Mouse (Mus musculus) brain, embryonic 14.5 days (tissue): Measurements from ENCODE around the gene Itpr2. TPM values are rescaled to one million over a fixed set of nuclear protein-coding genes. Genes with fewer than 3 reads are reported as not detected.

Experiments used
- DNase-seq: peaks from one replicate; pipeline ENCODE4 v3.0.0-alpha.2; 2011; ENCODE audit warnings: low read depth
- CTCF ChIP-seq: fragments of 200-500 bp; IDR thresholded peaks from 2 replicates; pipeline ENCODE4 v1.5.1; 2012; ENCODE audit warnings: inconsistent platforms, mild to moderate bottlenecking, moderate library complexity, borderline replicate concordance; ENCODE audit not compliant: insufficient read depth, insufficient read length; ENCODE audit errors: extremely low read depth
- POLR2A ChIP-seq: fragments of 200-500 bp; IDR thresholded peaks from 2 replicates; pipeline ENCODE4 v1.6.1; 2012; ENCODE audit warnings: mild to moderate bottlenecking, inconsistent platforms, borderline replicate concordance; ENCODE audit not compliant: poor library complexity, insufficient read depth, insufficient read length, severe bottlenecking; ENCODE audit errors: extremely low read depth
- polyA plus RNA-seq: library from polyadenylated mRNA; depleted of rRNA; stranded (reverse); fragments of >200 nt; gene quantifications from 2 replicates; pipeline ENCODE4 v1.2.3, GENCODE M21; 2012

Itpr2 gene
- polyA plus RNA-seq, 1 experiment = 2.6 TPM

DNA sequence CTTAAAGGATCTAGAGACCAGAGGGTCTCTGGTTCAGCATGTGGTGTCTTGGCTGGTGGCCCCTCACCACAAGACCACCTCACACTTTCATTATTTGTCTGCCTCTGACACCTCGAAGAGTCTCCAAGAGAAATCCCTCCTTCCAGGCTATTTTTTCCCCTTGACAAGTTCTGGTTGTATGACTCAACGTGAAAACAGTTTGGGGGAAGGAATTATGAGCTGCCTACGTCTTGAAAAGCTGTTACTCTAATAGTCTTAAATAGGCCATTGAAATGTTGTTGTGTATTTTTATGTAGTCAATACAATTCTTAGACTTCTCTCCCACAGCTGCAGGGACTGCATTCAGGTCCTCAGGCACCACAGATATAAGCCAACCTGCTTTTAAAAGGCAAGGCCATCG, 391.6 kb downstream of the Itpr2 start:
- TF ChIP-seq POLR2A (no peak), CTCF (no peak)
- DNase-seq = no peak

DNA sequence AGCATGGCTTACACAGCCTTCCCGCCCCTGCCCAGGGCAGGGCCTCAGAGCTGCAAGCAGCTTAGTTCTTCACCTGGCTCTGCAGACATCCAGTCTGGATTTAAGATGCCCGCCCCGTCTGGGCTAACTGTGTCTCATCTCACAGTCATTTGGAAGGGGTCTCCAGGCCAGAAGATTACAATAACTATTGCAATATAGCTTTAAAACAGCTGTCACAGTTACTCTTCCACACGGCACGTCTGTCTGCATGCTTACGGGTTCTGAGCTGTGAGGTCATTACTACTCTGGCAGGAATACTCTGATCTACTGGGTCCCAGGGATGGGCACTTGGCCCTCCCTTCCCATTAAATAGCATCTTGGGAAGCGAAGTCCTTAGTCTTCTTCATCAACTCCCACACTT, 393.3 kb downstream of the Itpr2 start:
- DNase-seq = no peak
- TF ChIP-seq CTCF (no peak), POLR2A (no peak)

DNA sequence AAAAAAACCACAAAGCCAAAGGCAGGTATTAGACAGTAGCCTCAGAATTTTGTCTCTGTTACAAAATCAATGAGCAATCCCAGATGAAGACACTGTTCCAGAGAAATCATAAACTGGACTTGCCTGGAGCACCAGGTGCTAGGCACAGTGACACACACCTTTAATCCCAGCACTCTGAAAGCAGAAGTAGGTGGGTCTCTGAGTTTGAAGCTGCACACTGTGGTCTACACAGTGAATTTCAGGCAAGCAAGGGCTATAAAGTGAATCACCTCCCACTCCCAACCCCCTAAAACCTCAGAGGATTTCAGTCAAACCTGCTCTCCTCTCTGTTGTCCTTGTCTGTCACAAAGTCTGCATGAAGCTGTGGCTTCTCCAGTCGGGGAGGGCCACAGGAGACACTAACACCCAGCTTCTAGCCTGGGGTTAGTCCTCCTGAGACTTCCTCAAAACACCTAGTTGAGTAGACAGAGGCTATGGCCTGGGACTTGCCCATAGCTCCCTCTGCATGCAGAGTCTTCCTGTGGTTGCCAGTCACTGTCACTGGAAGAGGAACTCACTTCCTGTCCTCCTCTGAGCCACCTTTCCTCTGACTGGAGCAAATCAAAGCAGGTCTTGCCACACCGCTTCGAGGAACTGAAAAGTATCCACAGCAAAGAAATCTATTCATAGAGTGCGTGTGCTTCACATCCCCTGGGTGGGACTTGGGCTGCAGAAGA, 394.7 kb downstream of the Itpr2 start:
- no peak for DNase-seq
- TF ChIP-seq POLR2A = no peak
- TF ChIP-seq CTCF = no peak

DNA sequence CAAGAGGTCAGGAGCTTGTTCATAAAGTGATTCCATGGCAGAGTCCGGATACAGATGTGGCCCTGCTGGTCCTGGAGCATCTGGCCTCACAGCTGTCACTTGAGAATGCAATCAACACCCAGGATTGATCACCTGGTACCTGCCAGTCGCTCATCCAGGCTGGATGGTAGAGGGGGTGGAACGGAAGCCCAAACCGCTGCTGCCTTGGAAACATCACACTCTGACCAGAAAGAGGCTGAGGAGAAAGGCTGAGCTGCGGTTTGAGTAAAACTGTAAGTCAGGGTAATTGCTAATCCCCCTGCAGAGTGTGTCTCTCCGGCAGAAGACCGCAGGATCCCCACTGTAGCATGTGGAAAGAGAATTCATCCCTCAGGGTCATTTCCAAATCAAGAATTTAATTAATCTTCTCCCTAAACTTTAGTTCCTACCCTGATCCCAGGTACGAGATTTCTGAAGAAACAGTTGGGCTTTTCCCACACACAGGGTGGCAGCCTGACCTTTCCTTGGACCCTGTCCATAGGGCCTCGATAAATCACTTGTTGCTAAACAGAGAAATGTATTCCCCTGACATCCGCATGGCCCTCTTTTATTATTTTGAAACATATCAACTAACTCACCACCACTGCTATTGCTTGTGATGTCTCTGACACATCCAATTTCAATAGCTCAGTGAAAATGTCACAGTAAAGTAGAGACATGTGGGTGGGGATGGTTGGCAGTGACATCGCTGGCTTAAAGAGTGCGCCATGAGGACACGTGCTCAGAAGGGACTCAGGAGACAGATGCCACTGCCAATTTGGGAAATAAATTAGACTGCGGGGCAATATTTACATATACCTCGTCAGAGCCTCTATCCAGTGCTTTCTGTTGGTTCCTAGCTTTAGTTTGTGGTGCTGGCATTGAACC, 418.7 kb downstream of the Itpr2 start:
- DNase-seq = peak; percentile 32
- TF ChIP-seq POLR2A = no peak
- TF ChIP-seq CTCF = no peak

DNA sequence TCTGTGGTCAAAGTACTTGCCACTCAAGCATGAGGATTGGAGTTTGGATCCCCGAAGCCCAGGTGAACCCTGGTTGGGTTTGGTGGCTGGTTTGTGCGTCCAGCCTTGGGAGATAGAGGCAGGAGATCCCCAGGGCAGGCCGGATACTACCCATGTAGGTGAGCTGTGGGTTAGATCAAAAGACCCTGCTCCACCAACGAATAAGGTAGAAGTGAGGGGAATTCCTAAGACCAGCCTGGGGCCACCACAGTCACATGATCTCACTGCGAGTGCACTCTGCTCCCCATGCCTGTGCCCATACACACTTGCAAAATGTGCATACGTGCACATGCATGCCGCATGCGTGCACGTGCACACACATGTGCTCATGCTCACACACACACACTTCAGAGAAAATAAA, 419.5 kb downstream of the Itpr2 start:
- DNase-seq = no peak
- TF ChIP-seq CTCF = no peak
- no peak for TF ChIP-seq POLR2A

DNA sequence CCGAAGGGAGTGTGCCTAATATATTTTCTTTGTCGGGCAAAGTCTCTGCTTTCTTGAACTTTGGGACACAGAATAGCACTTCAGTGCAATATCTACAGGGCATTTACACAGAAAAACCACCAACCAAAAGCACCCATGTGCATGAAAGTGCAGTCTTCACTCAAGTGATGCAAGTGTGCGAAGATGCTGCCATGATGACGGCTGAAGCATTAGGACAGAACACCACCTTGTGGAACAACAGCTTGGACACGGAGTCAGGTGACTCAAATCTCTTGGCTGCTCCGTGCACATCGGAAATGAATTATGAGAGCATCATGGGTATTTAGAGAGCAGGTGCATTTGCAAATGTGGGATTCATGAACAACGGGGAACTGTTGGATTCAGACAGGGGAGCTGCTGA, 420.4 kb downstream of the Itpr2 start:
- no peak for DNase-seq
- TF ChIP-seq POLR2A = no peak
- no peak for TF ChIP-seq CTCF

DNA sequence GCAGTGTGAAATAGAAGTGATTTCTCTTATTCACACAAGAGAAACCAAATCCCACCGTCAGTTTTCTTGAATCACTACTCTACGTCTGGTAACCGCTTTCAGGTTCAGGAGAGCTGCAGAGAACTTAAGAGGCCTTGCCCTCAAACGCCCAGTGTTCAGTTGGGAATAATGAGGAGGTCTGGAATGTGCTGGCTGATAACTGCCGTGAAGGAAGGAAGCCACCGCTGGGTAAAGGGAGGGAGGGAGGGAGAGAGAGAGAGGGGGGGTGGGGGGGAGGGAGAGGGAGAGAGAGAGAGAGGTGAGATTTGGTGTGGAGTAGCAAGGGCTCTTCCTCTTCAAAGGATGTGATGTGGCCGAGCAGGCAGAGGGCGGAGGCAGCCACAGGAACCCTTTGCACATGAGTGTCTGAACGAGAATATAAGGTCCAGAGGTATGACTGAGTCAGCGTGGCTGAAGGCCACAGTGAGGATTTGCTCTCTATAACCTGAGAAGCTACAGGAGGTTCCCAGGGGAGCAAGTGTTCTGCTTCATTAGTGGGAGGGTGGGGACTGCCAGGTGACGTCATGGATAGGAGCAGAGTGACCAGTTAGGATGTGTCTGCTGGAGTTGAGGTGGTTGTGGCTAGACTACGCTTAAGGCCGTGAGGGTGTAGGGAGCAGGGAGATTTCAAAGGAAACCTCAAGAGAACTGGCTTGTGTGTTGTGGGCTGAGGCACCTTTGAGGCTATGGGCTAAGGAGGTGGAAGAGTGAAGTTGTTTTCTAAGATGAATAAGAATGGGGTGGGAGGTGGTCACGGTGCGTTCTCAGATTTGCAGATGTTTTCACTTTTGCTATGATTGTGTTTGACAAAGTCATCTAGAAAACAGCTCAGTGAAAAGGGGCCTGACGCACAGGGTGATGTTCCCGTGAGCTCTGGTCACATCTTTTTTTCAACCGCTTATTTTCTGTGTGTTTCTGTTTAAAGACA, 421.2 kb downstream of the Itpr2 start:
- no peak for DNase-seq
- TF ChIP-seq POLR2A (no peak), CTCF (no peak)

DNA sequence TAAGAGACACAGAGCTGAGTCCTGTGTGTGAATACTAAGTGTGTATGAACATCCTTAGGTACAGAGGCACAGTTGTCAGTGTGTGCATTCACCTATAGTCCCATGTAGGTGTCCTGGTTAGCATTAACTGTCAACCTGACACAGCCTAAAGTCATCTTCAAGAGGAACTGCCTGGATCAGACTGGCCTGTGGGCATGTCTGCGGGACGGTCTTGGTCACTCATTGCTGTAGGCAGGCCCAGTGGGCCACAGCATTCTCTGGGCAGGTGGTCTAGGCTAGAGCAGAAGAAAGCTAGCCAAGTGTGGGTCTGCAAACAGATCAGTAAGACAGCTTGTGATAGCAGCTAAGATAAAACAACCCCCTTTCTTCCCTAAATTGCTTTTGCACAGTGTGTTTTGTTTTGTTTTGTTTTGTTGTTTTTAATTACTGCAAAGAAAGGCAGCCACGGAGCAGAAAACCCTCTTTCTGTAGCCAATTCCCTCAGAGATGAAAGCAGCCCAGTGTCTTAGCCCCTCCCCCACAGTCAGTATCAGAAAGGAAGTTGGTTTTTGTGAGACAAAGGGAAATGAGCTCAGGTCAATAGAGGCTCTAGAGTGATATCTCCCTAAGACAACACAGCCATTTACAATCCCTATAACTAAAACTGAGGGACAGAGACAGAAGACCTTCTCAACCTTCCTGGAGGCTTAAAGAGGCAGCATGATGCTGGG, 422.1 kb downstream of the Itpr2 start:
- no peak for DNase-seq
- TF ChIP-seq CTCF (no peak), POLR2A (no peak)

DNA sequence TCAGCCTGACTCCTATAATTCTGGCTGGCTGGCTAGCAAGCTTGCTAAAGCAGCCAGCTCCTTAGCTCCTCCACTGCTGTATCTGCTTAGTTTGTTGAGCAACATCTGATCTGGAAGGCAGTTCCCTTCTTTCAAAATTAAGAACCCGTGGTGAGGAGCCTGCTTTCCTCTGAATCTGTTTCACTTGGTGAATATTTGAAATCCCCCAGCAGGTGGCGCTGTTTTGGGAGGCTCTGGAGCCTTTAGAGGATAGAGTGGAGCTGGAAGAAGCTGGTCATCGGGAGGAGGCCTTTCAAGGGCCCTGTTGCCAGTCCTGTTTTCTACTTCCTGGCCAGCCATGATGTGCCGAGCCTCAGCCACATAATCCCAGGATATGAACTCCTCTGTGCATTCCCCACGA, 422.8 kb downstream of the Itpr2 start:
- peak; percentile 75 for DNase-seq
- TF ChIP-seq POLR2A = no peak
- TF ChIP-seq CTCF = peak; percentile 73

DNA sequence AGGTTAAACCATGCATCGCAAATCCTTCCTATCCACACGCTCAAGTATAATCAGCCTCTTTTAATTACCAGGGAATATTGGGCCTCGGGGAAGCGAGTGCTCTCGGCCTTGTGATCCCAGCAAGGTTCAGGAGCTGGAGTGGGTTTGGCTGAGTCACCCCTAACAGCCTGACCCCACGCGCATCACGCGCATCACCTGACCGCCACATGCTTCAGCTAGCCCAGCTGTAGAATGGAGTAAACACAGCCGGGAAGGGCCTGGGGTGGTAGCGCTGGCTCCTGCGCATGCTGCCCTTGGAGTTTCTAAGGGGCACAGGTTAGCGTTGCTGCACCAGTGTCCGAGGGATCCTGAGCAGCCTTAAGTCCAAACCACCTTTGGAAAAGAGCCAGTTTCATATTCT, 423.9 kb downstream of the Itpr2 start:
- TF ChIP-seq POLR2A (no peak), CTCF (no peak)
- DNase-seq = no peak

DNA sequence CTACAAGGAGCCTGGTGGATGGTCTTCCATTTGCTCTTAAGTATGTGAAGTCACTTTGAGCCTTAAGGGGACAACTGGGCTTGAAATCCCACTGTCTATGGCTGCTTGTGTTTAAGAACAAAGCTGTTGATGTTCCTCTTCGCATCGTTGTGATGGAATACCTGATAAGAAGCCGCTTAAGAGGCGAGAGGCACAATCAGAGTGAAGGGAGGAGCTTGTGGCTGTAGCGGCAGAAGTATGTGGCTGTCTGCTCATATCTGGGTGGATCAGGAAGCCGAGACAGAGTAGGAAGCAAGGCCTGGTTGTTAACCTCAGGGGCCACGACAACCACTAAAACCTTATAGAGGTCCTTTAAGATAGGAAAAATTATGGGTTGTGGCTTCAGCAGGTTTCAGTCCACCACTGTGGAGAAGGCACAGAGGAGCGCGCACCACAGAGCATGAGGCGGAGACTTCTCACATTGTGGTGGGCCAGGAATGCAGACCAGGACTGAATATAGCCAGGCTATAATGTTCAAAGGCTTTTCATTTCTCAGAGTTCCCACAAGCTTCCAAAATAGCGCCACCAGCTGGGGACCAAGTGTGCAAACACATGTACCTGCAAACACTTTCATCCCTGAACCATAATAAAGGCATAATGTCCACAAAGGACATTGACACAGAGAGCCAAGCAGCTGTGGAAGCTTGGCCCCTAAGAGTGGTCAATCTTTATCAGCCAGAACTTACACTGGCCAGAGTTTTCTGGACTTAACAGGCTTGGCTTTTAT, 424.7 kb downstream of the Itpr2 start:
- DNase-seq = no peak
- TF ChIP-seq POLR2A = no peak
- no peak for TF ChIP-seq CTCF
